Mouse (Mus musculus) forelimb bud, embryonic 11.5 days (tissue): ENCODE measurements around the gene Krt82.
A peak's percentile ranks its signal among the peaks of the same experiment; 100 is the strongest.
"Not testable (repeated sequence)": the region's sequence is repeated elsewhere in the genome, so short reads cannot be mapped to it uniquely, and the experiment has no call there.

Source experiments
- DNase-seq: peaks from one replicate; pipeline ENCODE4 v3.0.0-alpha.2; 2012; ENCODE audit warnings: low read depth, low spot score

Gene Krt82

GRCm38 (mm10) chr15:101517161-101517560, 33.3 kb downstream of the Krt82 start, which contains the start of gene Gm49425:
Gene Gm49425, minus strand, starts transcription at chr15:101517261.
- DNase-seq = not testable (repeated sequence)

- DNase-seq = no peak
Measured at GRCm38 (mm10) chr15:101508247-101508646, 42.2 kb downstream of the Krt82 start.

- no peak for DNase-seq
Measured at GRCm38 (mm10) chr15:101506896-101507758, 43.3 kb downstream of the Krt82 start.

GRCm38 (mm10) chr15:101497181-101497580, 53.3 kb downstream of the Krt82 start:
- DNase-seq = peak; percentile 18

DNA sequence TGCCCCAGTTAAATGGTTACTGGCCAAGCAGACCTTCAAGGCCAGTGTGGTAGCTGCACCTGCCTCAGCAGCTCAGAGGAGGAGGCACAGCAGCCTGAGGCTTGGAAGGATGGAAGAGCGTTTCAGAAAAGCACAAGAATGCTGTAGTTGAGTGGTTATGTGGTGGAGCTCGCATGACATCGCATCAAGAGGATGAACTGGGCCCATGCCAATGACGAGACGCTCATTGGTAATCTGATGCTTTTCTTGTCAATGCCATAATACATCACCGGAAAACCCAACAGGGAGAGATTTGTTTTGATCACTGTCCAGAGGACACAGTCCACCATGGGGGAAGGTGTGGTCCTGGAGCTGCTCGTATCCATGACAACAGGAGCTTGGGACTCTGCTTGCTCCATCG, 55.2 kb downstream of the Krt82 start:
- no peak for DNase-seq

DNA sequence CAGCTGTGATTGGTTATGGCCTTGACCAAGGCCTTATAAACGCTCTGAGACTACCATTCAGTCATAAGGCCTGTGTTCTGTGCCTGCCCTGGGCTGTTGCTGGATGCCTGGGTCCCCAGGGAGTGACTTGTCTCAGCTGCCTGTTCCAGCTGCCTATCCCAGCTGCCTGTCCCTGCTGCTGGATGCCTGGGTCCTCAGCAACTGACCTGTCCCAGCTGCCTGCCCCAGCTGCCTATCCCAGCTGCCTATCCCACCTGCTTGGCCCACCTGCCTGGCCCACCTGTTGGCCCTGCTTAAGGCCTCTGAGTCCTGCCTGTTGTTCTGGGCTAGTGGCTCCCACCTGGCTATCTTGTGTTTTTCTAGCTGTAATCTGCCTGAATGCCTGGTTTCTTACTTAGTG, 56.3 kb downstream of the Krt82 start:
- no peak for DNase-seq

DNA sequence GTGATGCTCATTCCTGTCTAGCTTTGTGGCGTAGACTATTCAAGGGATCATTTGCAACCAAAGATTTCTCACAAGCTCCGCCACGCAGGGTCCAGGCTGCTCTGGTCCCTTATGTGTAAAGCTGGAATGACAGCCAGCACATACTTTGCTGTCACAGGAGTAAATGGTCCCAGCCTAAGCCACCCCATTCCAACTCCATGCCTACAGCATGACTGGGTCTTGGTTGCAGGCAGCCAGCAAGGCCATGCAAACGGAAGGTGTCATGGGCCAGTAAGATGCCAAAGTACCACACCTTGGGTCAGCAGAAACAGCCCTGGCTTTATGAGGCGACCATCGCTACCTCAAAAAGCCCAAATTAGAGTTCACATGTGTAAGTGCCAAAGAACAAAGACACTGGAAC, 56.8 kb downstream of the Krt82 start:
- DNase-seq = no peak

GRCm38 (mm10) chr15:101492718-101493117, 57.7 kb downstream of the Krt82 start:
- DNase-seq = no peak

DNA sequence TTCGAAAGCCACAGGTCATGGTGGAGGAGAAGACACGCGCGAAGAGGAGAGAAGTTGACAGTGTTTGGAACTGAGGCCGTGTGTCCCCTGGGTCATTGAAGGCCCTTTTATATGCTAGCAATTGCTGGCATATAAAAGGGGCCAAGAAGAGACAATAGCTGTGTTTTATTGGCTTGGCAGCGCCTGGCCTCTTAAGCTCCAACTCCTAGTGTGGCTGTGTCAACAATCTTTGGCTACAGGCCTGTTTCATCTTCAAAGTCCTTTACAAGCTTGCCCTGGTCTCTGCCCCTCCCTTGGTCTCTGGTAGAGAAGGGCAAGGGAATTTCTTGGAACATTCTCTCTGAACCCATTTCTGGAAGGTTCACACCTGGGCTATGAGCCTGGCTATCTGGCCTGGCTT, 59.0 kb downstream of the Krt82 start, which contains the start of gene Krt83:
Krt83 (minus strand) TSS at position 82 of the 400 bp plus-strand sequence.
- no peak for DNase-seq
